Mouse (Mus musculus): ENCODE results near the gene Gm10447. TPM values are rescaled to one million over a fixed set of nuclear protein-coding genes. Genes with fewer than 3 reads are reported as not detected.

Gene Gm10447
- polyA plus RNA-seq, 1 experiment from 2014 or later = 0.07 TPM

DNA sequence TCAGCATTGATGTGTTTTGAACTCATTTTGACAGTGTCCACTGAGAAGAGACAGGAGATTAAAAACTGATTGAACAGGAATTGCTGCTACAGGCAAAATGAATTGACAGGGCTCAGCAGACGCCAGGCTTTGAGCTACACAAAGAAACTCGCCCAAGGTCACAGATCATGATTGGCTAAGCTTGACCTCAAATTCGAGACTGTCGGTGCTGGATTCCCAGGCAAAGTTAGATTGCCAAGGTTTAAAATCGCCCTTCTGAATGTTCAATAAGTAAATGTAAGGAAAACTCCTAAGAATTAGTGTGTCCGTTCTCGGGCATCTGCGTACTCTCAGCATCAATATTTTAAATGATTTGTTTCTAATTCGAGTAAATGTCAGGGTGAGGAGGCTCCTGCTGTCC is 32.5 kb upstream of the Gm10447 start:
- WGBS (ENCODE audit: insufficient replicate concordance) = 84% methylated on average over 9 of the region's 9 CpGs
- no peak overlapping the region for H3K27ac ChIP-seq
- H3K4me2 ChIP-seq = no peak overlapping the region
- no peaks in the 10 kb centered on the region for H3K9me3 ChIP-seq (replicated peaks)
- peaks cover 32% of the 10 kb centered on the region for H3K4me1 ChIP-seq (replicated peaks)
- no peak for ATAC-seq (ENCODE audit: low read depth)
- H3K36me3 ChIP-seq = no peaks in the 10 kb centered on the region
- DNase-seq = no peak
- H3K27me3 ChIP-seq = peaks cover 26% of the 10 kb centered on the region
- H3K4me3 ChIP-seq (replicated peaks) = no peak overlapping the region
- no peak overlapping the region for H3K9ac ChIP-seq

DNA sequence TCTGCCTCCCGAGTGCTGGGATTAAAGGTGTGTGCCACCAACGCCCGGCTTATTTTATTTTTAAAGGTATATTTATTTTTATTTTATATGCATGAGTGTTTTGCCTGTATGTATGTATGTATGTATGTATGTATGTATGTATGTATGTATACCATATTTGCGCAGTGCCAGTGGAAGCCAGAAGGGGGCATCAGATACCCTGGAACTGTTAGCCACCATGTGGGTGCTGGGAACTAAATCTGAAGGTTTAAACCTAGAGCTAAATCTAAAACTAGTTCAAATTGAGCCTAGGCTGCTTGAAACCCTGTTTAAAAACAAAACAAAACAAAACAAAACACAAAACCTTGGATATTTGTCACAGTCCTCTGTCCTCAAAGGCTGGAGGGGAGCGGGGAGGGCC is 32.1 kb upstream of the Gm10447 start:
- H3K9me3 ChIP-seq (replicated peaks) = no peaks in the 10 kb centered on the region
- no peak overlapping the region for H3K9ac ChIP-seq
- no peak overlapping the region for H3K4me2 ChIP-seq
- DNase-seq (no peak), ATAC-seq (ENCODE audit: low read depth) (no peak)
- no peaks in the 10 kb centered on the region for H3K36me3 ChIP-seq
- peaks cover 26% of the 10 kb centered on the region for H3K27me3 ChIP-seq
- peaks cover 36% of the 10 kb centered on the region for H3K4me1 ChIP-seq (replicated peaks)
- no peak overlapping the region for H3K27ac ChIP-seq
- H3K4me3 ChIP-seq (replicated peaks) = no peak overlapping the region
- WGBS (ENCODE audit: insufficient replicate concordance) = 89% methylated on average over 5 of the region's 5 CpGs

DNA sequence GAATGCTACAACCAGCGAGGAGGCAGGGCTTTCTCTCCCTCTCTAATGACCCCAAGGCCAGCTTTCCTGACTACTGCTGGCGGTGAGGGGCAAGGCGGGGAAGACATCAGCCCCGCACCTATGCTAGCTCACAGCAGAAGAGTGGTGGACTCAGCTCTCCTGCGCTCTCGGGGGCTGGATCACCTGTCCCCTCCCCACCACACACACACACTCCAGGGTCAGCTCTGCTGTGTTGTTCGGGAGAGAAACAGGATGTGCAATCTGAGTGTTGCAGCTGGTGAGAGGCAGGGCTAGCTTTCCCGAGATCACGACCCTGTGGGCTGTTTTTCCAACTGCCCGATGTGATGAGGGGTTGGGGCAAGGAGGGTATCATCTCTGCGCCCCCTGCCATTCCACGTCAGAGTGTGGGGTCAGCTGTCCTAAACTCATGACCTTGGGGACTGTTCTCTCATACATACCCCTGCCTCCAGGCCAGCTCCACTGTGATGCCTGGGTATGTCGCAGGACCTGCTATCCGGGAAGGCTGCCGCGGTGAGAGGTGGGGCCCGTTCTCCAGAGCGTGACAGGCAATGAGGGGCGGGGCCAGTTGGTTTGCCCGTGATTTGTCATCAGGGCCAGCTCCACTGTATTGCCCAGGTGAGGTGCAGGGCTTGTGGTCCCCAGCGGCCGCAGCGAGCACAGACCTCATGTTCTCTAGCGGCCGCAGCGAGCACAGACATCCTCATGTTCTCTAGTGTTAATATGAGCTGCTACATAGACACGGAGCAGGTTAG is 30.1 kb upstream of the Gm10447 start:
- peaks cover 26% of the 10 kb centered on the region for H3K27me3 ChIP-seq
- H3K27ac ChIP-seq = no peak overlapping the region
- H3K4me1 ChIP-seq (replicated peaks) = peaks cover 54% of the 10 kb centered on the region
- H3K36me3 ChIP-seq = no peaks in the 10 kb centered on the region
- peak overlapping the region; percentile 47 for H3K4me2 ChIP-seq
- 11% methylated on average over 27 of the region's 27 CpGs for WGBS (ENCODE audit: insufficient replicate concordance)
- no peak overlapping the region; the same call in 1 of the 2 replicates for H3K4me3 ChIP-seq (replicated peaks)
- DNase-seq (no peak), ATAC-seq (ENCODE audit: low read depth) (no peak)
- no peaks in the 10 kb centered on the region for H3K9me3 ChIP-seq (replicated peaks)
- peak overlapping the region; percentile 28; the same call in 1 of the 2 replicates for H3K9ac ChIP-seq

DNA sequence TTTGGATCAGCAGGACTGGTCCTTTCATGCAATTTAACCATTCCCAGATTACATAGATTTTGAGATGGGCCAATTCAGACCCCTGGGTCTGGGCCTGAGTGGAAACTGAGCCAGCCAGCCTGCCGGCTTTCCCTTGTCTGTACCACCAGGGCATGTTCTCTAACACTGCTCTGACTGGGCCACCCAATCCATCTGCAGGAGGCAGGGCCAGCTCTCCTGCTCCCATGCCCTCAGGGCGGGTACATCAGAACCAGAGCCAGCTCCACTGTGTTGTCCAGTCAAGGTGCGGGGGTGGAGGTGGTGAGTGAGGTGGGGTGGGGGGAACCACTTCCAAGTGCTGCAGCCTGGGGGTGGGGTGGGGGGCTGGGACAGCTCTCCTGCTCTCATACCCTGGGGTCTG is 29.4 kb upstream of the Gm10447 start:
- peaks cover 26% of the 10 kb centered on the region for H3K27me3 ChIP-seq
- ATAC-seq (ENCODE audit: low read depth) (no peak), DNase-seq (no peak)
- WGBS (ENCODE audit: insufficient replicate concordance) = 83% methylated on average over 3 of the region's 3 CpGs
- H3K36me3 ChIP-seq = no peaks in the 10 kb centered on the region
- H3K9me3 ChIP-seq (replicated peaks) = no peaks in the 10 kb centered on the region
- no peak overlapping the region for H3K4me3 ChIP-seq (replicated peaks)
- H3K4me2 ChIP-seq = no peak overlapping the region
- H3K9ac ChIP-seq = no peak overlapping the region
- H3K27ac ChIP-seq = no peak overlapping the region
- H3K4me1 ChIP-seq (replicated peaks) = peaks cover 61% of the 10 kb centered on the region

DNA sequence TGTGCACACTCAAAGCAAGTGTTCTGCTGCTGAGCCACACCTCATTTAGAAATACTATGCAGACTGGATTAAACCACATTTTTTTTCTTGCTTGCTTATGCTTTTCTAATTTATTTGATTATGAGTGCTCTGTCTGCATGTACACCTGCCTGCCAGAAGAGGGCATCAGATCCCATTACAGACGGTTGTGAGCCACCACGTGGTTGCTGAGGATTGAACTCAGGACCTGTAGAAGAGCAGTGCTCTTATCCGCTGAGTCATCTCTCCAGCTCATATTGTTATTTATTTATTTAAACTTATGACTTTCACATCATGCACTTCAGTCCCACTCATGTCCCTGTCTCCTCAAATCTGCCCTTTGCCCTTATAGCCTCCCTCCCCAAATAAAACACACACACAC is 28.8 kb upstream of the Gm10447 start:
- Histone ChIP-seq H3K27me3 (peaks cover 26% of the 10 kb centered on the region), H3K27ac (peak overlapping the region; percentile 98; the same call in 1 of the 2 replicates), H3K4me2 (no peak overlapping the region), H3K36me3 (no peaks in the 10 kb centered on the region), H3K9me3 (replicated peaks) (no peaks in the 10 kb centered on the region), H3K4me3 (replicated peaks) (no peak overlapping the region), H3K9ac (no peak overlapping the region), H3K4me1 (replicated peaks) (peaks cover 66% of the 10 kb centered on the region)
- WGBS (ENCODE audit: insufficient replicate concordance) = 31% methylated on average over 3 of the region's 3 CpGs
- DNase-seq (no peak), ATAC-seq (ENCODE audit: low read depth) (no peak)

DNA sequence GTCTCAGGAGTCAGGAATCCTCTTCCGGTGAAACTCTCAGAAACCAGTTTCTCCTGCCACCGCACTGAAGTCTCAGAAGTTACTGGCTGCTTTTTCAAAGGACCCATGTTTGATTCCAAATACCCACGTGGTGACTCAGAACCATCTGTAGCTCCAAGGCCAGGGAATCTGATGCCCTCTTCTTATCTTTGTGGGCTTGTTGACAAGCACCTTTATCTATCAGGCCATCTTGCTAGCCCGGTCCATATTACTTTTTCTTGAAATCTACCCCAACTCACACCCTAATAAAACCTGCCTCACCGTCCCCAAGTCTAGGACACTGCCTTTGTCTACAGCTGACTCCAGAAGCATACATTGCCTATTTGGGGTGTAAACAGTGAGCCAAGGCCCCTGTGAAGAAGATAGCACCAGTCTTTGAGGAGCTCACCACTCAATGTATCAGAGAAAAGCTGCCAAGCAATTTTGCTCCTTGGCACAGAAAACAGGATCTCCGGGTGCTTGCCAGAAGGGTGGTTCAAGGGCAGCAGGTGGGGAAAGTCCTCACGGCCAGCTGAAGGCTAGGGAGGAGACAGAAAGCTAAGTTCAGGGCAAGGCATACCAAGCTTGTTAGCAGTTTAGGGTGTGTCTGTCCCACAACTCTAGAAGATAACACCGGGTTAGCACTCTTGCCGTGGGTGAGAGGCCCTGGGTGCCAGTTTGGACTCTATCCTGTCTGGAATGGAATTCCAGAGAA is 26.4 kb upstream of the Gm10447 start:
- peak; percentile 85 for ATAC-seq (ENCODE audit: low read depth)
- H3K4me2 ChIP-seq = peak overlapping the region; percentile 63

DNA sequence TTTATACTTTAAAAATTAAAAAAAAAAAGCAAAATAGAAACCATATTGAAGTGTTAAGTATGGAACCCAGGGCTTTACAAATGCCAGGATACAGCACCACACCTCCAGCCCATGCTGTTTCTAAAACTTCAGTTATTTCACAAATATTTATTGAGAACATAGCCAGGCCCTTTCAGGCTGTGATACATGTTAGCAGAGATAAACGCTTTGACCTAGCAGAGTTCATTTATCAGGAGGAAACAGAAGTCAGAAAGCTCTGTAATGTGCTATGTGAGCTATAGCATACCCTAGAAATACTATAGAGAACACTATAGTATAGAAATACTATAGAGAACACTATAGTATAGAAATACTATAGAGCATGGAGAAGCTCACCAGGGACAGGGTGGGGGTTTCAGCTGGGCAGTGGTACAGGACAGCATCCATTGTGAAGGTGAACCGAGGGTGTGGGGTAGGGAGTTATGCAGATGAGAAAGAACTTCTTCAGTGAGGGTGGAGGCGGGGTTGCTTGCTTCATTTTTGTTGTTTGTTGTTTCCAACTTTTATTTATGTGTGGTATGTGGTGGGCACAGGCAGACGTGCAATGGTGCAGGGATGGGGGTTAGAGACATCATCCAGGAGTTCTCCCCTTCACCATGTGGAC is 24.3 kb upstream of the Gm10447 start:
- ATAC-seq (ENCODE audit: low read depth) (peak; percentile 80), DNase-seq (peak; percentile 57)
- Histone ChIP-seq H3K27me3 (peaks cover 44% of the 10 kb centered on the region), H3K27ac (peak overlapping the region; percentile 98), H3K4me3 (replicated peaks) (peak overlapping the region; percentile 78), H3K9me3 (replicated peaks) (no peaks in the 10 kb centered on the region), H3K9ac (peak overlapping the region; percentile 85), H3K4me2 (peak overlapping the region; percentile 95), H3K4me1 (replicated peaks) (peaks cover 82% of the 10 kb centered on the region), H3K36me3 (peaks cover 9% of the 10 kb centered on the region; the same call in 1 of the 2 replicates)
- WGBS (ENCODE audit: insufficient replicate concordance) = 32% methylated on average over 4 of the region's 4 CpGs

More for the DNA sequence above, 26.4 kb upstream of the Gm10447 start:
- H3K27ac ChIP-seq = peak overlapping the region; percentile 98
- peaks cover 45% of the 10 kb centered on the region for H3K27me3 ChIP-seq
- H3K4me3 ChIP-seq (replicated peaks) = peak overlapping the region; percentile 35
- H3K9me3 ChIP-seq (replicated peaks) = no peaks in the 10 kb centered on the region
- H3K4me1 ChIP-seq (replicated peaks) = peaks cover 90% of the 10 kb centered on the region
- DNase-seq = peak; percentile 67
- 26% methylated on average over 9 of the region's 9 CpGs for WGBS (ENCODE audit: insufficient replicate concordance)
- H3K36me3 ChIP-seq = peaks cover 3% of the 10 kb centered on the region; the same call in 1 of the 2 replicates
- H3K9ac ChIP-seq = peak overlapping the region; percentile 67

DNA sequence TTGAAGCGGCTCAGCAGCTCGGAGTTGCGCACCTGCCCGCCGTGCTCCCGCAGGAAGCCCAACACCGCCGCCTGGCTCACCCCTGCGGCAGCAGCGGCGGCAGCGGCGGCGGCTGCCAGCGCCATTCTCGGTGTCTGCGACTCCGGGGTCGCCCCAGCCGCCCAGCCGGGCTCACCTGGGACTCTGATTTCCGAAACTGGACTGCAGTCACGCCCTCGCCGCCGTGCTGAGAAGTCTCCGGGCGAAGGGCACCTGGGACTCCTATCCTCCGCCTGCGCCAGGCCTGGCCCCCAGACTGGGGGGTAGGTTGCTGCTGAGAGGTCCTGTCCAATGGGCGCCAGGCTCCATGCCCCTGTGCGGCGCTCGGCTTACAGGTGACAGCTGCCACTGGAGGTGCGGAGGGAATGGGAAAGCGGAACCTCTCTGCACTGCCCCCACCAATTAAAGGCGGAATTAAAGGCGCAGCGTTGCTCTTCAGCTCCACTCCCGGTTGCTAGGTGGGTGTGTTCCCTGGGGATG is 22.9 kb upstream of the Gm10447 start, which contains the start of the genes Gm9945 and Sowaha:
Gene Gm9945 (plus strand): TSS at position 384 of the 519 bp plus-strand sequence.
Gene Sowaha (minus strand): TSS at position 492 of the 519 bp plus-strand sequence.
- H3K4me1 ChIP-seq (replicated peaks) = peaks cover 70% of the 10 kb centered on the region
- no peaks in the 10 kb centered on the region for H3K9me3 ChIP-seq (replicated peaks)
- DNase-seq = peak; percentile 61
- H3K27ac ChIP-seq = peak within 1 kb of the TSS; percentile 98
- H3K27me3 ChIP-seq = peaks cover 54% of the 10 kb centered on the region
- 3% methylated on average over 40 of the region's 40 CpGs for WGBS (ENCODE audit: insufficient replicate concordance)
- ATAC-seq (ENCODE audit: low read depth) = peak; percentile 63
- H3K4me2 ChIP-seq = peak within 1 kb of the TSS; percentile 95
- H3K36me3 ChIP-seq = peaks cover 9% of the 10 kb centered on the region; the same call in 1 of the 2 replicates
- H3K4me3 ChIP-seq (replicated peaks) = peak within 1 kb of the TSS; percentile 78
- peak within 1 kb of the TSS; percentile 85 for H3K9ac ChIP-seq

DNA sequence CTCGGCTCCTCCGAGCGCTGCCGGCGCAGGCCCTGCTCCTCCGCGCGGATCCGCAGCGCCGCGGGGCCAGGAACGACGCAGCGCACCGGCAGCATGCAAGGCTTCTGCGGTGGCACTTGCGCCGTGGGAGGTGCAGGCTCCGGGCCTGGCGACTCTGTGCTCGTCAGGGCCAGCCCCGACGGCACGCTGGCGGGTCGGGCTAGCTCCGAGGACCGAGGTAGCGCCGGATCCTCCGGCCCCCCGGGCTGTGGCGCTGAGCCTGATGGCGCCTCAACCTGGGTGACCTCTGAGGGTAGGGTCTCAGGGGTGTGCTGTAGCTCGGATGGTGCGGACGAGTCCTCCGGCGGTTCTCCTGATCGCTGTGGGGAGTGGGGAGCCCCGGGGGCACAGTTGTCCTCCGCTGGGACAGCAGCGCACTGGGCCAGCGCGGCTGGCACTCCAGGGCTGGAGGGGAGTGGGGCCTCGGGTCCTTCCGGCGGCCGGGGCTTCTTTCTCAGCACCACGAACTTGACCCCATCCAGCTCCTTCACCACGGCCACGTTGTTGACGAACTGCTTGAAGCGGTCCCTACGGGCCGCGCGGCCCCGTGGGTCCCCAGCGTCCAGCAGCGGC is 22.4 kb upstream of the Gm10447 start:
- peaks cover 59% of the 10 kb centered on the region for H3K27me3 ChIP-seq
- H3K36me3 ChIP-seq = peaks cover 9% of the 10 kb centered on the region; the same call in 1 of the 2 replicates
- no peak for ATAC-seq (ENCODE audit: low read depth)
- peak overlapping the region; percentile 95 for H3K4me2 ChIP-seq
- WGBS (ENCODE audit: insufficient replicate concordance) = 2% methylated on average over 62 of the region's 62 CpGs
- DNase-seq = no peak
- no peaks in the 10 kb centered on the region for H3K9me3 ChIP-seq (replicated peaks)
- peak overlapping the region; percentile 78 for H3K4me3 ChIP-seq (replicated peaks)
- peak overlapping the region; percentile 98 for H3K27ac ChIP-seq
- H3K9ac ChIP-seq = peak overlapping the region; percentile 85
- peaks cover 64% of the 10 kb centered on the region for H3K4me1 ChIP-seq (replicated peaks)

DNA sequence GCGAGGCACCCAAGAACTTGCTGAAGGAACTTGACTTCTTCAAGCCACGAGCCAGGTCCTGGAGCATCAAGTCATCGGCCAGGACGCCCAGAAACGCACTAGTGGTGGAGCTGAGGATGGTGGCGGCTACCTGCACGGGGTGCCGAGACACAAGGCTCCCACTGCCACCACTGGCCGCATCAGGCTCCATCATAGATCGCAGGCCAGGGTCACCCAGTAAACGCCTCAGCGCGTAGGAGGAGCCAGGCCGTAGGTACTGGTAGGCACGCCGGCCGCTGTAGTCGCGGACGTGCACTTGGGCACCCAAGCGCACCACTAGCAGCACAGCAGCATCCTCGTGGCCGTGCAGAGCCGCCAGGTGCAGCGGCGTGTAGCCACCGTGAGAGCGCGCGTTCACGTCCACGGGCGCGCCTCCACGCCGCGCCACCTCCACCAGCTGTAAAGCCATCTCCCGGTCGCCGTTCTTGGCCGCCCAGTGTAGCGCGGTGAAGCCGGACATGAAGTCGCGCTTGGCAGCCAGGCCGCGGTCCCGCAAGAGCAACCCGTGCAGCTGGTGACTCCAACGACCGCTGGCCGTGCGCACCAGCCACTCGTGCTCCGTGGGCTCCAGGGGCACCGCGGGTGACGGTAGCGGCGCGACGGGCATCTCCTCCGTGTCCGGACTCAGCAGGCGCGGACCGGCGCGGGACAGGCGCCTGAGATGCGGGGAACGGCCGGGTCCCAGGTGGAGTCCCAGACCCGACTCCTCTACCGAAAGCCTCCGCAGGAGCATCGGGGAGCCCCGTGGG is 21.7 kb upstream of the Gm10447 start:
- H3K27me3 ChIP-seq = peaks cover 66% of the 10 kb centered on the region
- H3K4me1 ChIP-seq (replicated peaks) = peaks cover 57% of the 10 kb centered on the region
- WGBS (ENCODE audit: insufficient replicate concordance) = 8% methylated on average over 79 of the region's 79 CpGs
- H3K36me3 ChIP-seq = peaks cover 9% of the 10 kb centered on the region; the same call in 1 of the 2 replicates
- peak overlapping the region; percentile 98 for H3K27ac ChIP-seq
- ATAC-seq (ENCODE audit: low read depth) = no peak
- no peak for DNase-seq
- H3K4me3 ChIP-seq (replicated peaks) = peak overlapping the region; percentile 78
- no peaks in the 10 kb centered on the region for H3K9me3 ChIP-seq (replicated peaks)
- peak overlapping the region; percentile 85 for H3K9ac ChIP-seq
- peak overlapping the region; percentile 95 for H3K4me2 ChIP-seq

Data from liver, embryonic 13.5 days (tissue).